Mouse (Mus musculus) megakaryocyte, adult 5-6 weeks (primary cell): ENCODE results near the gene Tmem82. TPM values are rescaled to one million over a fixed set of nuclear protein-coding genes. Genes with fewer than 3 reads are reported as not detected.
A peak's percentile ranks its signal among the peaks of the same experiment; 100 is the strongest.

Source experiments
- ATAC-seq: 2 replicates; pipeline ENCODE4 v1.8.0; 2016; ENCODE audit warnings: mild to moderate bottlenecking, inconsistent platforms; ENCODE audit not compliant: poor library complexity, severe bottlenecking
- total RNA-seq, 2 experiments: library from RNA; stranded (forward) in 1 of 2; stranded (reverse) in 1 of 2; fragments of 153-499, 151-499 nt in 1 of 2; fragments of 221-1000, 200-1000 nt in 1 of 2; gene quantifications; 2 replicates each; pipeline versions ENCODE4 v1.2.3 to v1.2.4; 2015 to 2017

The Tmem82 gene
- total RNA-seq, 2 experiments from 2014 or later: 0.16 to 0.26 TPM

DNA sequence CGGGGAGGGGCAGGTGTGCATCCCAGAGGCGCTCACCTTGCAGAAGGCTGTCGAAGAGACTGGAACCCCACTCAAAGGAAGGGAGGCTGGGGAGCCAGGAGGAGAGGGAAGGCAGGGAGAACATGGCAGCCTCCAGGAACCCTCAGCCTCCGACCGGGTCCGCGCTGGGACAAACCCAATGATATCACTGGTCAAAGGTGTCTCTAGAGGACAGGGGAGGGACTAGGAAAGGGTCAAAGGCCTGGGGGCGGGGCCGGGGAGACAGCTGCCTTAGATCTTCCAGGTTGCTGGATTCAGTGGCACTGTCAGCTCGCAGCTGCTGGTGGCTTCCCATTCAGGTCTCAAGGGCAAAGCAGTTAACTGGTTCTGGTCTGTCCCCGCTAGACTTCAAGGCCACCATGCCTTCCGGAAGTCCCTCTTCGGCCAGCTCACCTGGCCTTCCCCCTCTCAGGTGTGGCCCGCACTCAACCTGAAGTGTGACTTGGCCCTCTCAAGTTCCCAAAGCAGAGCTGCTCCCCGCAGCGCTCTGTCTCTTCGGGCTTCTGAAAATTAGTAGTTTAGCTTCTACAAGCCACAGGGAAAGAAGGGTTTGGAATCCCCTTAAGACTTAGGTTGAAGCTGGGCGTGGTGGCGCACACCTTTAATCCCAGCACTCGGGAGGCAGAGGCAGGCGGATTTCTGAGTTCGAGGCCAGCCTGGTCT, 419 bp downstream of the Tmem82 start:
- ATAC-seq: 0 out of 2 replicates have a peak, but pooled peaks have one; percentile 16

- peak; percentile 71 for ATAC-seq
These were observed 1.1 kb downstream of the Tmem82 start for GRCm38 (mm10) chr4:141617299-141617698.

GRCm38 (mm10) chr4:141616811-141617210, 1.6 kb downstream of the Tmem82 start:
- no peak for ATAC-seq

GRCm38 (mm10) chr4:141614946-141615345, 3.5 kb downstream of the Tmem82 start:
- ATAC-seq: no peak

- no peak for ATAC-seq
These were observed 8.9 kb downstream of the Tmem82 start for GRCm38 (mm10) chr4:141609538-141609937.

DNA sequence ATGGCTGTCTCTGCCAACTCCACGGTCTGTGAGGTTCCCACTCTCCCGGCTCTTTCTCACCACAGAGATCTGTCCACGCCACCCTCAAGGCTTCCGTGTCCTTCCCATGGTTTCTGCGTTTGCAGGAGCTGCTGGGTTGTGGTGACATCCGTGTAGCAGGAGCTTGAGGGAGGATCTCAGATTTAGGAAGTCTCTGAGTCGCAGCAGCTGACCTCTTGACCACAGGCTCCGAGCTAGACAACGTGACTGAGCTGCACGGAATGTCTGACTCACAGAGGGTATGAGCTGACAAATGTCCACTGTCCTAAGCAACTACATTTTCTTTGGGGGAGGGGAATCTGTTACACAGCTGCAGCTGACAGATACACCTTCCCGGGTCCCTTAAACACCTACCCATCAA, 12.6 kb downstream of the Tmem82 start, which contains the start of gene Fblim1:
Fblim1 (minus strand) TSS at position 236 of the 400 bp plus-strand sequence.
- no peak for ATAC-seq

DNA sequence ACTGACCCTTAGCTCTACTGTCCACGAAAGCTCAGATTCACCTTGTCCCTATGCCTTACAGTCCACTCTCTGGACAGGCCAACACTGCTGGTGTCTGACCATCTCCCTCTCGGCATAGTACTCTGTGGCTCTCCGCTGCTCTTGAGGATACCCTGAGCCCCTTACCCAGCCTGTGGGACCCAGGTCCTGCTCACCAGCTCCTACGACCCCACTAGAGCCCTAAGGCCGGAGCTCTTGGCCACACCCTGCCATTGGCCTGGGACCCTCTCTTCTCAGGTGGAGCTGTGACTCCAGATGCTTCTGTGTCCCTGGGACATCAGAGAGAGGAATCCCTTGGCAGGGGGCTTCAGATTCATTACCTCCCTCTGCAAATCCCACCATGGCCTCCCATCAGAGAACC, 13.0 kb downstream of the Tmem82 start:
- no peak for ATAC-seq

GRCm38 (mm10) chr4:141604493-141604892, 13.9 kb downstream of the Tmem82 start:
- ATAC-seq: no peak

DNA sequence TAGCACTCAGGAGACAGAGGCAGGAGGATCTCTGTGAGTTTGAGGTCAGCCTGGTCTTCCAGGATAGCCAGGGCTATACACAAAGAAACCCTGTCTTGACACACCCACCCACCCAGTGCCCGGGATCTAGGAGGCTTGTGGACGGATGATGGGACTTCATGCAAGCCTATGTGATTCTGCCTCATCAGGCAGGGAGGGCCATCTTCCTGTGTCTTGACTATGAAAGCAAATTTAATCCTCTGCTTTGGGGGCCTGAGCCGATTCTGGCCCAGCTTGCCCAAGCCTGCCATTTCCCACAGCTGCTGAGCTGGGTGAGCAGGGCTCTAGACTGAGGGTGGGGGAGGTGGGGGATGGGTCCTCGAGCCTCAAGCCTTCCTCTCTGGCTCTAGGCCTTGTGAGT, 14.5 kb downstream of the Tmem82 start:
- no peak for ATAC-seq

GRCm38 (mm10) chr4:141602523-141603223, 15.8 kb downstream of the Tmem82 start:
- no peak; the same call in 1 of the 2 replicates for ATAC-seq

- ATAC-seq: no peak
These were observed 17.1 kb downstream of the Tmem82 start for GRCm38 (mm10) chr4:141601148-141601862.

- no peak for ATAC-seq
These were observed 18.1 kb downstream of the Tmem82 start for GRCm38 (mm10) chr4:141600364-141600763.

DNA sequence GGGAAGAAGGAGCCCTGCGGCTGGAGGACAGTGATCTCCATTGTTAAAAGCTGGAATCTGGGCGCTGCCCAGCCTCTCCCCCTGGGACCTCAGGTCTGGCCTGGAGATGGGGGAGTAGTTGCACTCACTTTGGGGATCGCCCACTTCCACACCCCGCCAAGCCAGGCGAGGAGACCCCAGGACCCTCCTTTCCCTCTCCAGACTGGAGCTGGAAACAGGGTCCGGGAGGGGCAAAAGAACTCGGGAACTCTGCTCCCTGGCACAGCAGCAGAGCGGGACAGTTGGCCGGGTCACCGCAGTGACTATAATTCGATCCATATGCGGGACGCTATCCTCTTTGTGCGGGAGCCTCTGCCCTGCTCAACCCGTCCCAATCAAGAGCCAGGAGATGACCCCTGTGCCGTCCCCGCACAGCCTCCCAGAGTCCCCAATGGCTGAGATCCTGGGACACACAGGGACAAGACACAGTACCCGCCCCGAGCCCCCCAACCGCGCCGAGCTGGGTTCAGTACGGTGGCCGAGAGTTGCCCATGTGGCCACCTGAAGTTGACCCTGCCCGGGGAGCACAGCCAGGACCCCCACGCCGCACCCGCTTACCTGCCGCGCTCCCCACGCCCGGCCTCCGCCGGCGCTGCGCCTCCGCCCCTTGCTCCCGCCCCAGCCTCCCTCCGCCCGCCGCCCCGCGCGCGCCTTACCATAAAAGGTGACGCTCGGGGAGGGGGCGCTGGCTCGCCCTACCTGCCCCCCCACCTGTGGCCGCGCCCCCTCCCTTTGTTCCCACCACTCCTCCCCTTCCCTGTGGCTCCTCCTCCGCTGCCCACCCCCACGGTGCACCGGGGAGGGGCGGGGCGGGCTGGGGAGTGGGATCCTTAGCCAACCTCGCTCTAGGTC, 18.9 kb downstream of the Tmem82 start:
- no peak for ATAC-seq

DNA sequence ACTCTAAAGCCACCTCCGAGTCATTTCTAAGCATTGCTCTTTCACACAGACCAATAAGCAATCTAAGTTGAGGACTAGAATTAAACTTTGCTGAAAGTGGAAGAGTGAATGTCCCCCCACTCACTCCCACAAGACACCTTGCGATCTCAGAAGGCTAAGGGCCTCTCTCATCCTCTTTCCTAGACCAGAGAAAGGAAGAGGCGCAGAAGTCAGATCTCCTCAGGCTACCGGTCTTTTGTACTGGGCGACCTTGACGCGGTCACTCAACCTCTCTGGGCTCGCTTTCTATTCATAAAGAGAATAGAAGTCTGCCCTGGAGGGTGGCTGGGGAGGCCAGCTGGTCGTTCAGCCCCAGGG, 19.6 kb downstream of the Tmem82 start:
- ATAC-seq: no peak

DNA sequence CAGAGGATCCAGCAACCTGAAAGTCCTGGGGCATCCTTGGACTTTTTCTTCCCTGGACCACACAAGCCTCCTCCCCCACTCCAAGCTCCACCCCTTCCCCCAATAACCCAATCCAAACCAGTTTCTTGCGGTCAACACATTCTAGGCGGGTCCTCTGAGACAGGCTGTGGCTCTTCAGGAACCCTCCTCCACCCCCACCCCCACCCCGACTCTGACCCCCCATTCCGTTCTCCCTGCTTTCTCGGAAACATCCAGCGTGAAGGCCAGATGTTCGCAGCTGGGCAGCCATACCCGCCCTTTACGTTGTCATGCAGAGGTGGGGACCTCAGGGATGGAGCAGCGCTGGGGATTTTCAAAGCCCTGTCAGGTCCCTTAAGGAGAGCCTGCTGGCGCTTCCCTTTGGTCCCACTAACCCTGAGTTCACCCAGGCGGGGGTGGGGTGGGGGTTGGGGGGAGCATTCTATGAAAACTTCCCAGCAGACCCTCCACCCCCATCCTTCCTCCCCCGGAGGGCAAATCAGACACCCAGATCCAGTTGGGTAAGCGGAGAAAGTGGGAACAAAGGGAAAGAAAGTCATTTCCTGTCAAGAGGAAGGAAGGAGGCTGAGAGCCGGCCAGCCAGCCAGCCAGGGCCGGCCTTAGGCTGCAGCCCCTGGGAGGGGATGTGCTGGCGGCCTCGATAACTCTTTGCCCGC, 20.1 kb downstream of the Tmem82 start:
- no peak for ATAC-seq

- no peak for ATAC-seq
These were observed 21.6 kb downstream of the Tmem82 start for GRCm38 (mm10) chr4:141596700-141597328.

GRCm38 (mm10) chr4:141595605-141596268, 22.7 kb downstream of the Tmem82 start:
- ATAC-seq: no peak

- ATAC-seq: no peak
These were observed 23.3 kb downstream of the Tmem82 start for GRCm38 (mm10) chr4:141595138-141595537.

DNA sequence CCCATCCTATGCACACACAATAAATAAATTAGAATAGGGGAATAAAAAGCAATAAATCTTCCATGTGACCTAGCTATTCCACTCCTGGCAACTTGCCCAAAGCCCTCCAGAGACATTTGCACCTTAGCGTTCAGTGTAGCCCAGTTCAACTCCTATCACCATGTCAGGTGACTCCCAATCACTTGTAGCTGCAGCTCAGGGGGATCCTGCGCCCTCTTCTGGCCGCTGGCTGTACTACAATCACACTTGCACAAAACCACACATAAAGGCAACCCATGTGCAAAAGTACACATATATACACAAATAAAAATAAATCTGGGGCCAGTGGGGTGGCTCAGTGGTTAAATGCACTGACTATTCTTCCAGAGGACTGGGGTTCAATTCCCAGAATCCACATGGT, 26.9 kb downstream of the Tmem82 start:
- peak; percentile 49; the same call in 1 of the 2 replicates for ATAC-seq
